Mouse (Mus musculus) stomach, postnatal 0 days (tissue): Measurements from ENCODE around the gene Ap3s2. TPM values are rescaled to one million over a fixed set of nuclear protein-coding genes. Genes with fewer than 3 reads are reported as not detected.

ENCODE experiments used
- ATAC-seq: fragments of 200-750 bp; cut with Nextera tagmentation; 2 replicates; pipeline ENCODE4 v1.8.0; 2017; ENCODE audit not compliant: low FRiP score, low TSS enrichment
- DNase-seq: peaks from one replicate; pipeline ENCODE4 v3.0.0-alpha.2; 2016; ENCODE audit warnings: low spot score
- H3K27ac ChIP-seq: fragments of 300-500 bp; sonication (generic); replicated peaks from 2 replicates; pipeline ENCODE4 v1.5.1; 2014; ENCODE audit warnings: mild to moderate bottlenecking, control low read depth
- H3K27me3 ChIP-seq: fragments of 300-500 bp; sonication (generic); 2 replicates; pipeline ENCODE4 v1.6.1; 2014; ENCODE audit warnings: low read length; ENCODE audit not compliant: control insufficient read depth, insufficient read depth
- H3K36me3 ChIP-seq: fragments of 300-500 bp; sonication (generic); 2 replicates; pipeline ENCODE4 v1.6.1; 2014; ENCODE audit warnings: low read length, mixed read lengths; ENCODE audit not compliant: control insufficient read depth, insufficient read depth
- H3K4me1 ChIP-seq: fragments of 300-500 bp; sonication (generic); replicated peaks from 2 replicates; pipeline ENCODE4 v1.6.1; 2014; ENCODE audit warnings: antibody characterized with exemption; ENCODE audit not compliant: control insufficient read depth, insufficient read depth
- H3K4me2 ChIP-seq: fragments of 300-500 bp; sonication (generic); replicated peaks from 2 replicates; pipeline ENCODE4 v1.6.1; 2014; ENCODE audit warnings: low read depth, mild to moderate bottlenecking, control low read depth, moderate library complexity
- H3K4me3 ChIP-seq: fragments of 300-500 bp; sonication (generic); 2 replicates; pipeline ENCODE4 v1.5.1; 2014; ENCODE audit warnings: low read depth, low read length, control low read depth
- H3K9ac ChIP-seq: fragments of 300-500 bp; sonication (generic); 2 replicates; pipeline ENCODE4 v1.6.1; 2014; ENCODE audit warnings: mild to moderate bottlenecking, low read length, control low read depth, mixed read lengths
- H3K9me3 ChIP-seq: fragments of 300-500 bp; sonication (generic); 2 replicates; pipeline ENCODE4 v1.6.1; 2016; ENCODE audit warnings: low read length; ENCODE audit not compliant: control insufficient read depth
- CTCF ChIP-seq: IDR thresholded peaks from 2 replicates; pipeline ENCODE4 v1.5.1; 2016; ENCODE audit warnings: antibody characterized with exemption, low read depth, mild to moderate bottlenecking, moderate library complexity
- EP300 ChIP-seq: optimal IDR thresholded peaks from 2 replicates; pipeline ENCODE3; 2016; ENCODE audit warnings: antibody characterized with exemption
- WGBS: fragments of 180-500 bp; shearing (Covaris S2); extraction: QIAGEN DNeasy Blood & Tissue Kit; methylation state at CpG from one replicate; pipeline ENCODE4 v1.1.7; 2014; 5-methylcytosine and 5-hydroxymethylcytosine counted together
- polyA plus RNA-seq: library from polyadenylated mRNA; unstranded; fragments of >200 nt; fragmentation: Nextera tagmentation; extraction: Ambion mirVana; gene quantifications from 2 replicates; pipeline ENCODE4 v1.2.1, GENCODE M21; 2015

Gene Ap3s2
- polyA plus RNA-seq, 1 experiment from 2014 or later, result 17.8 TPM

- no peaks in the 10 kb centered on the region for H3K27me3 ChIP-seq
- no peaks in the 10 kb centered on the region for H3K36me3 ChIP-seq
- H3K4me2 ChIP-seq, result no peak overlapping the region
- no peaks in the 10 kb centered on the region for H3K9me3 ChIP-seq
- ATAC-seq (no peak), DNase-seq (no peak)
- TF ChIP-seq EP300 (no peak), CTCF (no peak)
- H3K27ac ChIP-seq, result no peak overlapping the region
- 59% methylated on average over 6 of the region's 6 CpGs for WGBS
- no peaks in the 10 kb centered on the region for H3K4me1 ChIP-seq
- H3K9ac ChIP-seq, result no peak overlapping the region
- H3K4me3 ChIP-seq, result no peak overlapping the region
These were observed 29.8 kb upstream of the Ap3s2 start for GRCm38 (mm10) chr7:79950236-79950635.

DNA sequence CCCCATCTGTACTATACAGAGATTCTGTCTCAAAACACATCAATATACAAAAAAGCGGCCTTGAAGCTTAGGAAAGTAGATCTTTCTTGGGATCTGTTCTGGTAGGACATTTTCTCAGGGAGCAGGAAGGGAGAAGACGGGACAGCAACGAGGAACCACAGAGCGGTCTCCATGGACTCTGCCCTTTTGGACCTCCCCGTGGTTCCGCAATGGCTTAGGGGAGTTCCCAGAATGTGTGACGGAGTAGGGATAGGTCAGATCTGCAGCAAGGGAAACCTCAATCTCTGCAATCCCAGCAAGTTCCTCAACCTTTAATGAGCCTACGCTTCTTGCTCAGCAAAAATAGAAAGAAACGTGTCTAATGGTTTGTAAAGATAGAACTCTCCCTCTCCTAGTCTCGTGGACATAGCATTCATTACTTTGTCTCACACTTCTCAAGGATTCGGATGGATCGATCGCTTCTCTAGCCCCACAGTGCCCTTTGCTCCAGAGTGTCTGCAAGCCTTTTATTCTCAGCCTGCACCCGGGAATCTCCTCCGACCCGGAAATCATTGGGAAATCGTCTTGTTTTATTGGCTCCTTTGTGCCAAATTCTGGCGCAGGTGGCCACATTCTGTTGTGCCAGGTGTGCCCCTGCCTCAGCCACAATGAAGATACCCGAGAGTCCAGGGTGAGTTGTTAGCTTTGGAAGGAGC lies 15.2 kb upstream of the Ap3s2 start:
- H3K27ac ChIP-seq, result peak overlapping the region; percentile 89
- ATAC-seq (peak; percentile 92), DNase-seq (peak; percentile 80)
- no peaks in the 10 kb centered on the region for H3K27me3 ChIP-seq
- H3K4me1 ChIP-seq, result 0 out of 2 replicates have a peak, but pooled peaks cover 3% of the 10 kb centered on the region
- peak overlapping the region; percentile 63 for H3K4me3 ChIP-seq
- no peaks in the 10 kb centered on the region; the same call in 1 of the 2 replicates for H3K36me3 ChIP-seq
- no peaks in the 10 kb centered on the region for H3K9me3 ChIP-seq
- peak overlapping the region; percentile 76 for H3K9ac ChIP-seq
- WGBS, result 9% methylated on average over 19 of the region's 19 CpGs
- TF ChIP-seq CTCF (no peak), EP300 (no peak)
- peak overlapping the region; percentile 86 for H3K4me2 ChIP-seq

- Histone ChIP-seq H3K4me1 (0 out of 2 replicates have a peak, but pooled peaks cover 3% of the 10 kb centered on the region), H3K4me3 (peak within 1 kb of the TSS; percentile 63), H3K27me3 (no peaks in the 10 kb centered on the region), H3K9me3 (no peaks in the 10 kb centered on the region), H3K36me3 (no peaks in the 10 kb centered on the region; the same call in 1 of the 2 replicates), H3K4me2 (peak within 1 kb of the TSS; percentile 86), H3K9ac (peak within 1 kb of the TSS; percentile 76), H3K27ac (peak within 1 kb of the TSS; percentile 89)
- DNase-seq (peak; percentile 89), ATAC-seq (peak; percentile 82)
- 1% methylated on average over 32 of the region's 32 CpGs for WGBS
- no peak for TF ChIP-seq EP300
- peak; percentile 41; the same call in 1 of the 2 replicates for TF ChIP-seq CTCF
These were observed 14.5 kb upstream of the Ap3s2 start, which contains the start of gene Arpin for GRCm38 (mm10) chr7:79934862-79935510. Gene Arpin, minus strand, starts transcription at chr7:79935359.

DNA sequence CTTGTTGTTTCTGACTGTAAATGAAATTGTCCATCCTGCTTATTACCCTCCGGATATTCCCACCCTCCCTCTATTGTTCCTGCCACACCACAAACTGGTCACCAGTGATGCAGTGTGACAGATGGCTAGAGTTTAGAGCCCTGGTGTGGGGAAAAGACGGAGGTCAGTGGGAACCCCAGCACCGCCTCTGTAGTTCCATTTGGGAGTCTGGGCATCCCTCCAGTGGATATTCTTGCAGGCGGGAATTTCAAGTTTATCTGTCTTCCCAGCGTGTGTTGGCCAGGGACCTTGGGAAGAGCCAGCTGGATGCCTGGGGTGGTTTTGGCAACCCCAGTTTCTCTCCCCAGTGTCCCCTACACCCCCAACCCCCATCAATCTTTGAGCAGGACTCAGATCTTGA lies 14.0 kb upstream of the Ap3s2 start:
- TF ChIP-seq CTCF (no peak), EP300 (no peak)
- Histone ChIP-seq H3K36me3 (no peaks in the 10 kb centered on the region; the same call in 1 of the 2 replicates), H3K9me3 (no peaks in the 10 kb centered on the region), H3K27ac (peak overlapping the region; percentile 89), H3K4me2 (peak overlapping the region; percentile 86), H3K27me3 (no peaks in the 10 kb centered on the region), H3K4me1 (0 out of 2 replicates have a peak, but pooled peaks cover 3% of the 10 kb centered on the region), H3K4me3 (peak overlapping the region; percentile 63), H3K9ac (peak overlapping the region; percentile 76)
- ATAC-seq (no peak), DNase-seq (peak; percentile 27)
- 21% methylated on average over 5 of the region's 5 CpGs for WGBS

DNA sequence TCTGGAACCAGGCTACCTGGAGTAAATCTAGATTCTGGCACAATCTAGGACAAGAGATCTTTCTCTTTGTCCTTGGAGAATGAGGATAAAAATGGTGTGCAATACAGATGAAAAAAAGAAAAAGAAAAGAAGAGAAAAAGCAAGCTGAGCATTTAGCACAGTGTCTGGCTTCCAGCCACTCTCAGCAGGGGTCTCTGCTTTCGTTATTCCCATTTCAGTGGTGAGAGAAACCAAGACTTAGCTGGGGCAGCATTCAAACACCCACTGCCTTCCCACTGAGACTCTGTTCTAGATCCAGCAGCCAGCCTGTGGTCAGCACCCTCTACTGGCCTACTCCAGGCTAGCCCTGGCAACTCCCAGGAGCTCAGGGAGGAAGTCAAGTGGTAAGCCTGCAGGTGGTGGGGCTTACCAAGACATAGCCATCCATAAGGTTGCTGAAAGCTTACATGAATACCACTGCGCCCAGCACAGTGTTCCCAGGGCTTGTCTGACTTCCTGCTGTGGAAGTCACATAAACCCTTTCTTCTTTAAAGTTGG lies 8.1 kb upstream of the Ap3s2 start:
- TF ChIP-seq EP300 (no peak), CTCF (0 out of 2 replicates have a peak, but pooled peaks have one; percentile 11)
- DNase-seq, result no peak
- WGBS, result 81% methylated on average over 2 of the region's 2 CpGs

More for the DNA sequence above, 8.1 kb upstream of the Ap3s2 start:
- Histone ChIP-seq H3K9ac (no peak overlapping the region), H3K9me3 (no peaks in the 10 kb centered on the region), H3K4me3 (no peak overlapping the region), H3K4me2 (no peak overlapping the region), H3K4me1 (no peaks in the 10 kb centered on the region), H3K27me3 (no peaks in the 10 kb centered on the region), H3K27ac (no peak overlapping the region), H3K36me3 (peaks cover 15% of the 10 kb centered on the region)
- ATAC-seq, result no peak
